23 mouse cellular contexts compared by ENCODE assay signal in genomic region chr7:49807846-49808622, GRCm38 (mm10). TPM values are rescaled to one million over a fixed set of nuclear protein-coding genes. Genes with fewer than 3 reads are reported as not detected.
DNase-seq lines count a peak whose midpoint lies in the region; ATAC-seq and TF ChIP-seq lines count a peak whose summit lies in the region.
"Had no signal": no experiment of that assay in that cellular context is flagged by ENCODE, and none has a peak within 500 bp of the region (broad histone marks: within the 10 kb centered on the region; RNA-seq: fewer than 3 reads in every experiment).

No protein-coding gene starts in this region.

- no peaks in the 10 kb centered on the region for H3K79me2 ChIP-seq in heart, adult 2 months (replicated peaks; ENCODE audit: control insufficient read depth, insufficient read depth, low read length)

- H3K27me3 ChIP-seq in heart, adult 2 months (ENCODE audit: control insufficient read depth, insufficient read depth, low read length): no peaks in the 10 kb centered on the region
- no peaks in the 10 kb centered on the region for H3K27me3 ChIP-seq in midbrain, embryonic 15.5 days (replicated peaks)
- H3K27me3 ChIP-seq in midbrain, embryonic 16.5 days (ENCODE audit: control insufficient read depth, insufficient read depth, low read depth, low read length): no peaks in the 10 kb centered on the region
- no peaks in the 10 kb centered on the region for H3K27me3 ChIP-seq in hindbrain, postnatal 0 days (ENCODE audit: insufficient read depth, low read length)
- H3K27me3 ChIP-seq: embryonic facial prominence, embryonic 15.5 days; heart, embryonic 13.5 days; limb, embryonic 15.5 days had no signal

- no peak overlapping the region for H3K4me3 ChIP-seq in heart, adult 2 months
- no peak overlapping the region for H3K4me3 ChIP-seq in midbrain, embryonic 15.5 days
- no peak overlapping the region for H3K4me3 ChIP-seq in midbrain, embryonic 16.5 days (ENCODE audit: low read depth, low read length)
- H3K4me3 ChIP-seq in hindbrain, postnatal 0 days (ENCODE audit: low read length): no peak overlapping the region
- H3K4me3 ChIP-seq: embryonic facial prominence, embryonic 15.5 days; forebrain, embryonic 10.5 days; heart, embryonic 13.5 days; limb, embryonic 15.5 days had no signal

- 0 out of 2 replicates have a peak, but pooled peaks cover 2% of the 10 kb centered on the region for H3K36me3 ChIP-seq in heart, adult 2 months (ENCODE audit: control insufficient read depth, insufficient read depth, low read length)
- no peaks in the 10 kb centered on the region for H3K36me3 ChIP-seq in midbrain, embryonic 15.5 days (replicated peaks)
- 0 out of 2 replicates have a peak, but pooled peaks cover 2% of the 10 kb centered on the region for H3K36me3 ChIP-seq in midbrain, embryonic 16.5 days (ENCODE audit: control insufficient read depth, insufficient read depth, low read length)
- peaks cover 6% of the 10 kb centered on the region; the same call in 1 of the 2 replicates for H3K36me3 ChIP-seq in hindbrain, postnatal 0 days (ENCODE audit: insufficient read depth, low read length)

- DNase-seq in heart, adult 11 months: peak; percentile 80
- DNase-seq in heart, adult 2 months: no peak
- no peak for DNase-seq in hindbrain, postnatal 0 days (ENCODE audit: low spot score)
- DNase-seq in retina, postnatal 1 day: peak; percentile 15
- no peak for DNase-seq in left cerebral cortex, postnatal 4 days
- DNase-seq in thymus, adult 18-20 months: no peak
- DNase-seq: adrenal gland, postnatal 25 days; cerebellum, adult 11 months; cerebellum, adult 9-11 months; forebrain, postnatal 0 days; heart, postnatal 14 days; kidney, adult 18-20 months; kidney, postnatal 4 days; layer of hippocampus, adult 9-11 months; lung, embryonic 14.5 days; right cerebral cortex, postnatal 14 days had no signal

- intact Hi-C loops in heart, adult 2 months (cut with DNase I): no loop called here
- intact Hi-C loops in left cerebral cortex, postnatal 4 days (cut with DNase I): no loop called here

- H3K27ac ChIP-seq in heart, adult 2 months: no peak overlapping the region
- H3K27ac ChIP-seq in midbrain, embryonic 15.5 days: no peak overlapping the region
- H3K27ac ChIP-seq in midbrain, embryonic 16.5 days (ENCODE audit: low read length): no peak overlapping the region
- no peak overlapping the region for H3K27ac ChIP-seq in hindbrain, postnatal 0 days
- H3K27ac ChIP-seq: embryonic facial prominence, embryonic 15.5 days; forebrain, embryonic 10.5 days; heart, embryonic 13.5 days; limb, embryonic 15.5 days; liver, embryonic 14.5 days had no signal

- WGBS in heart, adult 2 months: 92% methylated on average over 17 of the region's 17 CpGs
- 76% methylated on average over 17 of the region's 17 CpGs for WGBS in midbrain, embryonic 15.5 days
- 78% methylated on average over 17 of the region's 17 CpGs for WGBS in midbrain, embryonic 16.5 days
- WGBS in hindbrain, postnatal 0 days: 71% methylated on average over 17 of the region's 17 CpGs

- no peak overlapping the region for H3K9ac ChIP-seq in heart, adult 2 months (ENCODE audit: low read depth, low read length)
- no peak overlapping the region for H3K9ac ChIP-seq in midbrain, embryonic 15.5 days
- H3K9ac ChIP-seq in midbrain, embryonic 16.5 days (ENCODE audit: low read depth, low read length): no peak overlapping the region
- H3K9ac ChIP-seq in hindbrain, postnatal 0 days (replicated peaks; ENCODE audit: low read length): no peak overlapping the region
- H3K9ac ChIP-seq: embryonic facial prominence, embryonic 15.5 days; forebrain, postnatal 0 days; heart, embryonic 13.5 days; limb, embryonic 15.5 days; liver, embryonic 14.5 days; lung, embryonic 14.5 days had no signal

- H3K4me2 ChIP-seq in midbrain, embryonic 15.5 days: no peak overlapping the region
- H3K4me2 ChIP-seq in midbrain, embryonic 16.5 days (ENCODE audit: low read length): no peak overlapping the region
- H3K4me2 ChIP-seq in hindbrain, postnatal 0 days (ENCODE audit: low read depth, low read length): no peak overlapping the region
- H3K4me2 ChIP-seq: embryonic facial prominence, embryonic 15.5 days; heart, embryonic 13.5 days; limb, embryonic 15.5 days; lung, embryonic 14.5 days had no signal

- TF ChIP-seq CTCF in heart, adult 2 months (IDR thresholded peaks at IDR 0.05): no peak
- TF ChIP-seq CTCF in hindbrain, postnatal 0 days (IDR thresholded peaks at IDR 0.05; ENCODE audit: low read depth): no peak

- TF ChIP-seq POLR2A in heart, adult 2 months (IDR thresholded peaks at IDR 0.05; ENCODE audit: insufficient read depth, low read depth, low read length): no peak

- no peak for TF ChIP-seq EP300 in heart, adult 2 months (IDR thresholded peaks at IDR 0.05; ENCODE audit: insufficient read depth, low read depth, low read length)

- no peaks in the 10 kb centered on the region for H3K9me3 ChIP-seq in midbrain, embryonic 15.5 days
- no peaks in the 10 kb centered on the region for H3K9me3 ChIP-seq in midbrain, embryonic 16.5 days (replicated peaks; ENCODE audit: control insufficient read depth, low read length, poor library complexity, severe bottlenecking)
- H3K9me3 ChIP-seq in hindbrain, postnatal 0 days (ENCODE audit: low read length): no peaks in the 10 kb centered on the region
- H3K9me3 ChIP-seq: embryonic facial prominence, embryonic 15.5 days; forebrain, embryonic 10.5 days; heart, embryonic 13.5 days; limb, embryonic 15.5 days had no signal

- H3K4me1 ChIP-seq in heart, adult 2 months (ENCODE audit: control insufficient read depth, insufficient read depth, low read length): no peaks in the 10 kb centered on the region
- no peaks in the 10 kb centered on the region for H3K4me1 ChIP-seq in midbrain, embryonic 15.5 days
- no peaks in the 10 kb centered on the region for H3K4me1 ChIP-seq in midbrain, embryonic 16.5 days (ENCODE audit: control insufficient read depth, insufficient read depth, low read length)
- H3K4me1 ChIP-seq in hindbrain, postnatal 0 days (ENCODE audit: insufficient read depth, low read length): no peaks in the 10 kb centered on the region
- H3K4me1 ChIP-seq: embryonic facial prominence, embryonic 15.5 days; limb, embryonic 15.5 days had no signal

- ATAC-seq in midbrain, embryonic 15.5 days (replicated peaks): 0 out of 2 replicates have a peak, but pooled peaks have one; percentile 20
- no peak for ATAC-seq in midbrain, embryonic 16.5 days
- ATAC-seq in hindbrain, postnatal 0 days: 0 out of 2 replicates have a peak, but pooled peaks have one; percentile 45
- ATAC-seq: forebrain, postnatal 0 days had no signal

RNA-seq across cellular contexts. Expression of gene Prmt3, which starts 29.9 kb away (rescaled TPM):
- 10 to 100 TPM; 12.5 to 14.3 TPM for total RNA-seq in heart, adult 2 months (2021)
- polyA plus RNA-seq in heart, adult 2 months (2012; rRNA removed): 10.1 and 13.8 TPM in 2 replicates
- 46.9 and 48.3 TPM in 2 replicates for polyA plus RNA-seq in midbrain, embryonic 15.5 days (2015; fragmentation: Nextera tagmentation; extraction: Ambion mirVana)
- polyA plus RNA-seq in midbrain, embryonic 16.5 days (2015; fragmentation: Nextera tagmentation; extraction: Ambion mirVana): 43.9 and 47.4 TPM in 2 replicates
- total RNA-seq in hindbrain, postnatal 0 days (2014; rRNA removed): 51.2 and 53.2 TPM in 2 replicates
- 40.4 and 42.0 TPM in 2 replicates for polyA plus RNA-seq in hindbrain, postnatal 0 days (2015; fragmentation: Nextera tagmentation; extraction: Ambion mirVana)
- total RNA-seq in left cerebral cortex, postnatal 4 days (2021): 10 to 100 TPM; 47.5 to 49.2 TPM

RNA-seq across cellular contexts. Expression of gene Htatip2, which starts 49.1 kb away (rescaled TPM):
- total RNA-seq in heart, adult 2 months (2021): 10 to 100 TPM; 13.3 to 16.9 TPM
- 8.2 and 9.0 TPM in 2 replicates for polyA plus RNA-seq in heart, adult 2 months (2012; rRNA removed)
- 3.0 and 3.5 TPM in 2 replicates for polyA plus RNA-seq in midbrain, embryonic 15.5 days (2015; fragmentation: Nextera tagmentation; extraction: Ambion mirVana)
- polyA plus RNA-seq in midbrain, embryonic 16.5 days (2015; fragmentation: Nextera tagmentation; extraction: Ambion mirVana): 2.9 and 3.4 TPM in 2 replicates
- 1.5 TPM in 1 of 2 replicates, not detected in the other for total RNA-seq in hindbrain, postnatal 0 days (2014; rRNA removed)
- polyA plus RNA-seq in hindbrain, postnatal 0 days (2015; fragmentation: Nextera tagmentation; extraction: Ambion mirVana): 7.1 and 8.5 TPM in 2 replicates
- total RNA-seq in left cerebral cortex, postnatal 4 days (2021): 1 to 10 TPM; 4.7 to 5.5 TPM

Comparison
In these comparisons a context has a peak if more than half of its experiments do, and no peak if none do; other contexts are left out.
1. DNase-seq: peak in heart, adult 11 months (single experiment) and retina, postnatal 1 day (single experiment); none in heart, adult 2 months (0 of 2), hindbrain, postnatal 0 days (single experiment), left cerebral cortex, postnatal 4 days (single experiment) and thymus, adult 18-20 months (0 of 2).